Mouse (Mus musculus): ENCODE measurements at regions not wholly inside any gene's neighbourhood (a gene's known extent, or its start where the extent isn't known, plus 50 kb on each side); places are given as distances from the start of the nearest gene placed in this dataset.
"Not testable (repeated sequence)": the region's sequence is repeated elsewhere in the genome, so short reads cannot be mapped to it uniquely, and the experiment has no call there.

- ATAC-seq, result no peak
- H3K4me1 ChIP-seq (ENCODE audit: insufficient read depth), result no peaks in the 10 kb centered on the region
- no peaks in the 10 kb centered on the region for H3K27me3 ChIP-seq (ENCODE audit: insufficient read depth, low read length)
- no peak overlapping the region for H3K4me2 ChIP-seq (ENCODE audit: low read depth)
- no peaks in the 10 kb centered on the region for H3K36me3 ChIP-seq (ENCODE audit: insufficient read depth)
- no peak overlapping the region for H3K9ac ChIP-seq
- TF ChIP-seq CTCF (IDR thresholded peaks at IDR 0.05; ENCODE audit: low read depth), result no peak
- WGBS, result 76% methylated on average over 4 of the region's 4 CpGs
- DNase-seq, result no peak
- no peak overlapping the region for H3K4me3 ChIP-seq (ENCODE audit: low read depth, low read length)
- no peaks in the 10 kb centered on the region for H3K9me3 ChIP-seq (ENCODE audit: low read length)
- no peak overlapping the region for H3K27ac ChIP-seq (ENCODE audit: low read depth, low read length)
Observed at GRCm38 (mm10) chr6:4149663-4150062, 62.9 kb upstream of the Bet1 start.

GRCm38 (mm10) chr6:4158293-4158692 lies 71.5 kb upstream of the Bet1 start:
- no peak for ATAC-seq

GRCm38 (mm10) chr6:4163733-4164132 lies 77.0 kb upstream of the Bet1 start:
- H3K9ac ChIP-seq, result no peak overlapping the region
- H3K36me3 ChIP-seq (ENCODE audit: insufficient read depth), result no peaks in the 10 kb centered on the region
- H3K4me2 ChIP-seq (ENCODE audit: low read depth), result no peak overlapping the region
- no peak for TF ChIP-seq CTCF (IDR thresholded peaks at IDR 0.05; ENCODE audit: low read depth)
- no peak for ATAC-seq
- no peaks in the 10 kb centered on the region; the same call in 1 of the 2 replicates for H3K27me3 ChIP-seq (ENCODE audit: insufficient read depth, low read length)
- WGBS, result 78% methylated on average over 1 of the region's 1 CpGs
- H3K4me1 ChIP-seq (ENCODE audit: insufficient read depth), result no peaks in the 10 kb centered on the region
- H3K9me3 ChIP-seq (ENCODE audit: low read length), result no peaks in the 10 kb centered on the region
- DNase-seq, result no peak
- H3K27ac ChIP-seq (ENCODE audit: low read depth, low read length), result no peak overlapping the region
- no peak overlapping the region for H3K4me3 ChIP-seq (ENCODE audit: low read depth, low read length)

More at GRCm38 (mm10) chr6:4158293-4158692, 71.5 kb upstream of the Bet1 start:
- Histone ChIP-seq H3K4me3 (ENCODE audit: low read depth, low read length) (no peak overlapping the region), H3K36me3 (ENCODE audit: insufficient read depth) (no peaks in the 10 kb centered on the region), H3K4me2 (ENCODE audit: low read depth) (no peak overlapping the region), H3K4me1 (ENCODE audit: insufficient read depth) (no peaks in the 10 kb centered on the region), H3K9ac (no peak overlapping the region), H3K27ac (ENCODE audit: low read depth, low read length) (no peak overlapping the region), H3K27me3 (ENCODE audit: insufficient read depth, low read length) (no peaks in the 10 kb centered on the region; the same call in 1 of the 2 replicates), H3K9me3 (ENCODE audit: low read length) (no peaks in the 10 kb centered on the region)
- WGBS, result 87% methylated on average over 2 of the region's 2 CpGs
- TF ChIP-seq CTCF (IDR thresholded peaks at IDR 0.05; ENCODE audit: low read depth), result no peak
- DNase-seq, result no peak

GRCm38 (mm10) chr6:4167112-4167511 lies 80.3 kb upstream of the Bet1 start:
- H3K4me1 ChIP-seq (ENCODE audit: insufficient read depth), result no peaks in the 10 kb centered on the region
- no peaks in the 10 kb centered on the region for H3K36me3 ChIP-seq (ENCODE audit: insufficient read depth)
- ATAC-seq (peak; percentile 61), DNase-seq (peak; percentile 16)
- no peak overlapping the region for H3K27ac ChIP-seq (ENCODE audit: low read depth, low read length)
- no peak for TF ChIP-seq CTCF (IDR thresholded peaks at IDR 0.05; ENCODE audit: low read depth)
- no peaks in the 10 kb centered on the region for H3K27me3 ChIP-seq (ENCODE audit: insufficient read depth, low read length)
- WGBS, result 28% methylated on average over 4 of the region's 4 CpGs
- H3K4me2 ChIP-seq (ENCODE audit: low read depth), result no peak overlapping the region
- H3K9ac ChIP-seq, result no peak overlapping the region
- no peaks in the 10 kb centered on the region for H3K9me3 ChIP-seq (ENCODE audit: low read length)
- H3K4me3 ChIP-seq (ENCODE audit: low read depth, low read length), result no peak overlapping the region

- TF ChIP-seq CTCF (IDR thresholded peaks at IDR 0.05; ENCODE audit: low read depth), result no peak
- Histone ChIP-seq H3K4me2 (ENCODE audit: low read depth) (no peak overlapping the region), H3K36me3 (ENCODE audit: insufficient read depth) (no peaks in the 10 kb centered on the region), H3K4me3 (ENCODE audit: low read depth, low read length) (no peak overlapping the region), H3K27ac (ENCODE audit: low read depth, low read length) (no peak overlapping the region), H3K27me3 (ENCODE audit: insufficient read depth, low read length) (no peaks in the 10 kb centered on the region), H3K9me3 (ENCODE audit: low read length) (no peaks in the 10 kb centered on the region), H3K4me1 (ENCODE audit: insufficient read depth) (no peaks in the 10 kb centered on the region), H3K9ac (no peak overlapping the region)
- DNase-seq, result no peak
- no peak for ATAC-seq
Observed at GRCm38 (mm10) chr6:4167757-4168156, 81.0 kb upstream of the Bet1 start.

- TF ChIP-seq CTCF (IDR thresholded peaks at IDR 0.05; ENCODE audit: low read depth), result no peak
- Histone ChIP-seq H3K27ac (ENCODE audit: low read depth, low read length) (no peak overlapping the region), H3K36me3 (ENCODE audit: insufficient read depth) (no peaks in the 10 kb centered on the region), H3K4me1 (ENCODE audit: insufficient read depth) (no peaks in the 10 kb centered on the region), H3K9me3 (ENCODE audit: low read length) (no peaks in the 10 kb centered on the region), H3K4me2 (ENCODE audit: low read depth) (no peak overlapping the region), H3K27me3 (ENCODE audit: insufficient read depth, low read length) (no peaks in the 10 kb centered on the region), H3K9ac (no peak overlapping the region), H3K4me3 (ENCODE audit: low read depth, low read length) (no peak overlapping the region)
- ATAC-seq (no peak), DNase-seq (no peak)
- 42% methylated on average over 4 of the region's 4 CpGs for WGBS
Observed at GRCm38 (mm10) chr6:4171561-4171960, 84.8 kb upstream of the Bet1 start.

- Histone ChIP-seq H3K4me1 (ENCODE audit: insufficient read depth) (no peaks in the 10 kb centered on the region), H3K9me3 (ENCODE audit: low read length) (no peaks in the 10 kb centered on the region), H3K9ac (no peak overlapping the region), H3K27me3 (ENCODE audit: insufficient read depth, low read length) (no peaks in the 10 kb centered on the region), H3K4me2 (ENCODE audit: low read depth) (no peak overlapping the region), H3K27ac (ENCODE audit: low read depth, low read length) (no peak overlapping the region), H3K4me3 (ENCODE audit: low read depth, low read length) (no peak overlapping the region), H3K36me3 (ENCODE audit: insufficient read depth) (no peaks in the 10 kb centered on the region)
- WGBS, result 78% methylated on average over 4 of the region's 4 CpGs
- no peak for DNase-seq
- TF ChIP-seq CTCF (IDR thresholded peaks at IDR 0.05; ENCODE audit: low read depth), result no peak
- no peak for ATAC-seq
Observed at GRCm38 (mm10) chr6:4187683-4188082, 100.9 kb upstream of the Bet1 start.

- 63% methylated on average over 5 of the region's 5 CpGs for WGBS
- not testable (repeated sequence) for ATAC-seq
Observed at GRCm38 (mm10) chr6:4190976-4191375, 104.2 kb upstream of the Bet1 start.

More at GRCm38 (mm10) chr6:4190976-4191375, 104.2 kb upstream of the Bet1 start:
- H3K4me3 ChIP-seq (ENCODE audit: low read depth, low read length); H3K4me2 ChIP-seq (ENCODE audit: low read depth); H3K27me3 ChIP-seq (ENCODE audit: insufficient read depth, low read length); H3K9me3 ChIP-seq (ENCODE audit: low read length); H3K9ac ChIP-seq; H3K36me3 ChIP-seq (ENCODE audit: insufficient read depth); H3K4me1 ChIP-seq (ENCODE audit: insufficient read depth); DNase-seq; H3K27ac ChIP-seq (ENCODE audit: low read depth, low read length): not testable (repeated sequence)
